Mouse (Mus musculus) 416B (cell line): ENCODE data around the gene Pkn2.

Experiments used
- DNase-seq: peaks from one replicate; pipeline ENCODE4 v3.0.0; 2011; ENCODE audit warnings: low read depth

The Pkn2 gene

DNA sequence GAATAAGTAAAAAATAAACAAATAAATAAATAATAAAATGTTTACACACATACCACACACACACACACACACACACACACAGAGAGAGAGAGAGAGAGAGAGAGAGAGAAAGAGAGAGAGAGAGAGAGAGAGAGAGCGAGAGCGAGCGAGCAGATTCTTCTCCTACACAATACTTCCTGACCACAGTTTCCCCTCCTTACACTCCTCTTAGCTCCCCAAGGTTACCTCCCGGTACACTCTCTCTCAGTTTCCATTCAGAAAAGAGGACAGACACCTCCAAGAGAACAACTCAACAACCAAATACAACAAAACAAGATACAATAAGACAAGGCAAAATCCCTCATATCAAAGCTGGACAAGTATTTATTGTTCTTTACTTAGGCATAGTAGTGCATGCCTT is 47.8 kb downstream of the Pkn2 start:
- DNase-seq: peak; percentile 61

DNA sequence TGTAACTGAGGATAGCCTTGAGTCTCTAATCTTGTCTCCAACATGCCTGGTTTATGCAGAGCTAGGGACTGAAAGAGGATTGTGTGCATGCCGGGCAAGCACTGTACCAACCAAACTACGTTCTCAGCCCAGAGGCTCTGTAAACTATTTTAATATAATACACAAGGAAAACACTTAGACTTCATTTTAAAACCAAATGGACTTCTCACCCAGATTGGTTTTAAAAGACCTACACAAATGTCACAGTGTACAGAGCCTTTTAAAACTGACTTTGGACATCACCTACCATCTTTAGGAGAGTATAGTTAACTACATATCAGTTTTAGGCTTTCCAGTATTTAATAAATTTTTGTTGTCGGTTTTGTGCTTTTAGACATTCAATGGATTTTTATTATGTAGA is 48.9 kb downstream of the Pkn2 start:
- no peak for DNase-seq

GRCm38 (mm10) chr3:142826449-142827146 is 55.2 kb downstream of the Pkn2 start:
- DNase-seq: peak; percentile 54

DNA sequence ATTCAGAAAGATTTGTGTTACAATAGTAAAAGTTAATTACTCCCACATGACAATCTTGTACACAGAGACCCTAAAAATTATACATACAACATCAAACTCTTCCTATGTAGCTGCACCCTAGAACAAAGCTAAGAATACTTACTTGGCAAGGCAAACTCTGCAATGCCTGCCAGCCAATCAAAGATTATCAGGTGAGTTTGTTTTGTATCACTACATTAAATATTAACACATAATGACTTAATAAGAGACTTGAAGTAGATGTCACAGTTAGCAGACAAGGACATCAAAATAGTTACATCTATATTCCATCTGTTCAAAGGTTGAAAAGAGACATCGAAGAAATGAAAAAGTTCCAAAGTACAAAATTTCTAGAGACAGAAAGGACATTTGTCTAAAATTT is 58.2 kb downstream of the Pkn2 start:
- DNase-seq: no peak

DNA sequence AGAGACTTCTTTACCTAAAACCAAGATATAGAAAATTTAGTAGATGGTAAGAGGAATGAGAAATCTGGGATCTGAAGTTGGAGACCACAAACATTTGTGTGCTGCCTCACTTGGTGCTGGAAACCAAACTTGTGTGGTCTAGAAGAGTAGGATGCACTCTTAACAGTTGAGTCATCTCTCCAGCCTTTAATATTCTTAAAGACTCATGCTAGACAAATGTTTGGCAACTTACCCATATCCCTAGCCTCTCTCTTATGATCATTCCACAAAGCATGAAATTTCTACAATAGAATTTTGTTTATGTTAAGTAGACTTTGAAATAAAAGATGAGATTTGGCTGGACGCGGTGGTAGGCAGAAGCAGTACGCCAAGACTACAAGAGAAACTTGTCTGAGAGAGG is 64.3 kb downstream of the Pkn2 start:
- DNase-seq: peak; percentile 26

DNA sequence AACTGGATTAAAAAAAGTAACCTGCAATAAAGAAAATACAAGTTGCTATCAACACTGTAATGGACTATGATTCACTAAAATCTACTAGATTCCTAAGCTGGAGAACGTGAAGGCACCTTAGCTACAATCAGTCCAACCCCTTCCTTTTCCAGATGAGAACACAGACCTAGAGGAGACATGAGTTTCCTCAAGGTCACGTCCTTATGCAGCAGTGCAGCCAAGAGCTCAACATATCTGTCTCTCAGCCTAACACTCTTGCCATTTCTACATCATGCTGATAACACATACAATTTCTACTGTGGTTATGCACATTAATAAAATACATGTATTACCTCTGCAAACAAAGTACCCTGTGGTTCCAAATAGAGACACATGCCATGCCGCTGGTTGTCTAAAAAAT is 70.2 kb downstream of the Pkn2 start:
- no peak for DNase-seq

DNA sequence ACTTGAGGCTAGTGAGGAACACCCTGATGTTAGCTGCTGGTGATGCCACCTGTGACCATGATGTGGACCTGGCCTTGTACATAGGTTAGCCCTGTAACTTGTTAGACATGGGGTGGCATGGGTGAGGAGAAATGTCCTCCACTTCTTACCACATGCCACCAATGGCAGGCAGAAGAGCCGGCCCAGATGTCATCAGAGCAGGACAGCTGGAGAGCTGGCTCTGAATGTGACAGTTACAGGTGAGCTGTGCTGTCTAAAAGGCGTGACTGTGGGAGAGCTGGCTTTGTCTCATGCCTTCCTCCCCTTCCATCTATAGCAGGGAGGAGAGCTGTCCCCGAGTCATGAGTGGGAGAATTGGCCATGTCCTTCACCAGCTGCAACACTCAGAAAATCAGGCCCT is 86.2 kb downstream of the Pkn2 start:
- no peak for DNase-seq

DNA sequence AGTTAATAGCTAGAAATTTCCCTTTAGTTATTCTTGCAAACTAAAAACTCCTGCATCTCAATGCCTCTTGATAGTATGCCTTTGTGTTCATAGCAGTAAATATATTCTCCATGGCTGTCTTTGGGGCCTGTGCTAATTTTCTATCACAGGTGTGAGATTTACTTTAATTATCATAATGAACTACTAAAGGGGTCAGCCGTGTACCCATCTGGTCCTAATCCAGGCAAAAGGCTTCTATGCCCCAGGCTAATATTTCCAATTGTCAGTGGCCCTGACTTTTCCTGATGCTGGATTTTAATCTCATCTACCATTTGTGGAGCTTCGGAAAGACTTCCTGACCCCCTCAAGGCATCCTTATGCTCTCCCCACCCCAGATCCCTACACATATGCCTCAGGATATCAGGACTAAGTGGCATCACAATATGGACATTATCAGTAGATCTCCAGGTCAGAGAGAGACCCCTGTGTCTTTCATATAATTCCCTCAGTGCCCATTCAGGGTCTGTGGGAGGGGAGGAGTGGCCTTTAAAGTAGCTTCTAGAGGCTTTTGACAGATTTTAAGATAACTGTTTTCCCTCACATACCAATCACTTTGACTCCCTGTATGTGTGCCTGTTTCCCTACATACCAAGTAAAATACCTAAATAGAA is 95.3 kb downstream of the Pkn2 start:
- DNase-seq: no peak

- no peak for DNase-seq
Observed at GRCm38 (mm10) chr3:142777227-142777626, 104.6 kb downstream of the Pkn2 start.

- DNase-seq: peak; percentile 44
Observed at GRCm38 (mm10) chr3:142773538-142774191, 108.1 kb downstream of the Pkn2 start.

GRCm38 (mm10) chr3:142770518-142770917 is 111.3 kb downstream of the Pkn2 start:
- DNase-seq: peak; percentile 47

DNA sequence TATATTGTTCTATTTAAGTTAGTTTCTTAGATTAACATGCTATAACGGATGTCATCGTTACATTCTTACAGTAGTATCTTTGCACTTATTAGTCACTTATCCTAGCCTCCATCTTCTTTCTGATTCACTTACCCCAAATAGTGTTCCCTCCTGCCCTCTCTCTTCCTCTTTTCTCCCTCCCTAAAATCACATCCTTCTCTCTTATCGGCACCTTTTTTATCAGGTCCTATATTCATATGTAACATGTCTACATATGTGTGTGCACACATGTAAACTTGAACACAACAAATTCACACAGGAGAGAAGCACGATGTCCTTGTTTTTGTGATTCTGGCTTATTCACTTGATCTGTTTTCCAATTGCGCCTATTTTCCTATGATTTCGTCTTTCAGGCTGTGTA is 113.3 kb downstream of the Pkn2 start:
- peak; percentile 33 for DNase-seq

DNA sequence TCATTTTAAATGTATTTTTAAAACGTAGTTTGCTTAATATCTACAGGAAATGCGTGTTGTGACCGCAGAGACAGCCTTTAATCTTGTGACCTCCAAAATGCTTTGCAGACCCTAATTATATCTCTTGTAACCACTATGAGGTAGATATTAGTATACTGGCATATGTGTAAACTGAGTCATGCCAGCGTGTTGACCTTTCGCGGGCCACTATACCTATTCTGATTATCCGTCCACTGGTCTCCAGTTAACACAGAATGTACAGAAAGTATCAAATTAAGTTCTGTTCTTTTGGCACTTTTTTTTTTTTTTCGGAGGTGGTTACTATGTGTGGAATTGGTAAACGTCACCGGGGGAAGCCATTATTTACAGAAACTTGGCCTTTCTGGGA is 116.0 kb downstream of the Pkn2 start:
- DNase-seq: peak; percentile 51

- DNase-seq: peak; percentile 95
Observed at GRCm38 (mm10) chr3:142764995-142765777, 116.6 kb downstream of the Pkn2 start, which contains the start of gene Gtf2b. Gene Gtf2b, plus strand, starts transcription at chr3:142765045.

GRCm38 (mm10) chr3:142760356-142760755 is 121.4 kb downstream of the Pkn2 start:
- no peak for DNase-seq

- DNase-seq: no peak
Observed at GRCm38 (mm10) chr3:142758593-142758992, 123.2 kb downstream of the Pkn2 start.

GRCm38 (mm10) chr3:142757841-142758240 is 124.0 kb downstream of the Pkn2 start:
- DNase-seq: no peak

DNA sequence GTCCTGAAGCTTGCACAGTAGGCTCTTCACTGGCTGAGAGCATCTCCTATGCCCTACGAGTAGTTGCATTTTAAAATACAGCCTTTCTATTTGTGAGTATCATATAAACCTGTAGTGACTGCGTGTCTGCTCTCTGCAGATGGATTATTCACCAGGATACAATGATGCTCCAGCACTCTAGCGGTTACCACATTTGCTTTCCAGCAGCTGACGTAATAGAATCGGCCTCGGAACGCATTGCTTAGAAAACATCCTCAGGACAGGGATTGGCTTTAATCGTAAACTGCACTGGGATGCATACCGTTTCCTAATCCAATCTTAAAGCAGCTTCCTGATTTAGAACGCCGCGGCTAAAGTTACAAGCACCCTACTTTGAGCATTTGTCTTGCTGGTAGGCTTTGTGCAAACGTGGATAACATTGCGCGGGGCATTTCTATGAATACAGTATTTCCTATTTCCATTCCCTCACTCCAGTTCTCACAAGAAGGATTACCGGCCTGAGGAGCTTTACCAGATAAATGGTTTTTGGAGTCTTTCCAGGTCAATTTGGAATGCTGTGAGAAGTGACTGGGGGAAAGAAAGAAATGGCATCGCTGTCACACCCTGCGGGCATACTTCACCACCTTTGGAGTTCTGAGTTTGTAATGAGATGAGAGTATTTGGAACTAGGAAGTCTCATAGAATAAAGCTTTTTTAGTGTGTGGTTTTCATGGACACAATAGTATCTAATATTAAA is 126.5 kb downstream of the Pkn2 start:
- no peak for DNase-seq

DNA sequence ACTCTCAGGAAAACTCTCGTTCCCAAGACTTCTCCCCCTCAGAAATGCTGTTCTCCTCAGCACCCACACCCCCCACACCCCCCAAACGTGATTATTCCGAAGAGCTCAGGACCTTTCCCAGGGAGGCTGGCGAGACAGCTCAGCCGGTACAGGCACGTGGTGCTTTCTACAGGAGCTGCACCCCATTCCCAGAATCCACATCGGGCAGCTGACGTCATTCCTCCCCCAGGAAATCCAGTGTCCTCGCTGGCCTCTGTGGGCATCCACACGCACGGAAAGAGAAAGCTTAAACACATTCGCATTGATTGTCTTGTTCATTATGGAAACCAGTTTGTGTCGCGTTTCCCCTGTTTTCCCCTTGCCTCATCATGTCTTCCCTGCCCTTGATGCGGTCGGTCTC is 132.7 kb downstream of the Pkn2 start:
- no peak for DNase-seq

DNA sequence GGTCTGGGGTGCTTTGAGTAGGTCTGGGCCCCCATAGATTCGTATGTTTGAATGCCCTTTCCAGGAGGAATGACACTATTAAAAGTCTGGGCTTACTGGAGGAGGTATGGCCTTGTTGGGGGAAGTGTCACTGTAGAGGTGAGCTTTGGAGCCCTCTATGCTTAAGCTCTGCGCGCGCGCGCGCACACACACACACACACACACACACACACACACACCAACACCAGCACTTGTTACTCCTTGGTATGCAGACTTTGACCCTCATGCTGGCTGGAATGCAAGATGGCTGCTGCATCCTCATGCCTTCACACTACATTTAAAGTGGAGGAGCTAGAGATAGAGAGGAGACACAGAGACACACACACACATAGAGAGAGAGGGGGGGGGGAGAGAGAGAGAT is 134.1 kb downstream of the Pkn2 start:
- no peak for DNase-seq

- no peak for DNase-seq
Observed at GRCm38 (mm10) chr3:142745076-142745475, 136.7 kb downstream of the Pkn2 start.
